Mouse (Mus musculus) thymus, adult 2 months (tissue): ENCODE data around the gene Ptpdc1.

Source experiments
- CTCF ChIP-seq: fragments of 200-500 bp; IDR thresholded peaks from 2 replicates; pipeline ENCODE4 v1.5.1; 2012; ENCODE audit warnings: mild to moderate bottlenecking, control low read depth, low read length, moderate library complexity, borderline replicate concordance; ENCODE audit not compliant: control insufficient read depth, poor library complexity, insufficient read depth; ENCODE audit errors: extremely low read depth
- POLR2A ChIP-seq: fragments of 200-500 bp; IDR thresholded peaks from 2 replicates; pipeline ENCODE4 v1.6.1; 2012; ENCODE audit warnings: mild to moderate bottlenecking, low read length, control low read depth, moderate library complexity; ENCODE audit not compliant: control insufficient read depth, poor library complexity, insufficient read depth; ENCODE audit errors: extremely low read depth

GRCm38 (mm10) chr13:48617774-48618173, 7.7 kb downstream of the Ptpdc1 start:
- TF ChIP-seq CTCF, result no peak
- no peak for TF ChIP-seq POLR2A
